Mouse (Mus musculus): ENCODE measurements around the gene Aup1.

DNA sequence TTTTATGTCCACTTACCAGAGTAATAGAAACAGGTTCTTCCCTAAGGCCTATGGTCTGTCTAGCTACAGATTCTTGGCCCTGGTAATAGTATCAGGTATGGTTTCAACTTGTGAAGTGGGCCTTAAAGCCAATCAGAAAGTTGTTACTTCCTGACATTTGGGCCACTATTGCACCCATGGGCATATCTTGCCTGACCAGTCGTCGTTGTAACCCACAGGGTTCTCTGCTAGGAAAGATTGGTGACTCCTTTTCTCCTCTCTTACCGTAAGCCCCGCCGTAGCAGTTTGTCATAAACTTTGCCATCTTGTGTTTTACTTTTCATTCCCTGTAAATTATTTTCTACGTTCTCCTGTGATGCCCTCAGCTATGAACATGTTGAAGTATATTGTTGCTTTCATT is 34.2 kb upstream of the Aup1 start:
- no peak for TF ChIP-seq CTCF (IDR thresholded peaks at IDR 0.05; ENCODE audit: low read depth, low read length)
- TF ChIP-seq POLR2A (IDR thresholded peaks at IDR 0.05; ENCODE audit: insufficient read depth, low read length) = no peak
- no peak for TF ChIP-seq EP300 (IDR thresholded peaks at IDR 0.05; ENCODE audit: insufficient read depth, low read depth, low read length)
